Mouse (Mus musculus) E14TG2a.4 (cell line): ENCODE results near the gene P2ry4.

Source experiments
- CTCF ChIP-seq: conservative IDR thresholded peaks from 2 replicates; pipeline ENCODE4 v1.5.1; 2014; ENCODE audit warnings: low read length
- POU5F1 ChIP-seq: IDR thresholded peaks from 2 replicates; pipeline ENCODE4 v1.6.1; 2014; ENCODE audit warnings: low read length, borderline replicate concordance

DNA sequence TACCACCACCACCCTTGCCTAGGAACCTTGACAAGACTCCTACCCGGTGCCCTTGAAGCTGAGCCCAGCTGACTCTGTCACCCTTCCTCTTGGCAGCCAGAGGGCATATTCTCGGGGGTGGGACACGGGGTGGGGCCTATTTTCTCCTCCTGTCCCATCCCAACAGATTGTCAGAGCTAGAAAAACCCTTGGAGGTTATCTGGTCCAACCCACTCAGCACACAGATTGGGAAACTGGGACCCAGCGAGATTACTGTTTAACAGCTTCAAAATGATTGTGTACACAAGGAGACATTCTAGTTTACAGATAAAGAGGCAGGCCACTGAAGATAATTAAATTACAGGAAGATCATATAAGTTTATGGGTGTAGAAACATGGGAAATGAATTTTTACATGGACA, at the start of gene P2ry4:
- TF ChIP-seq CTCF (no peak), POU5F1 (no peak)
